Mouse (Mus musculus) liver, embryonic 15.5 days (tissue): ENCODE data around the gene Ncapg2. TPM values are rescaled to one million over a fixed set of nuclear protein-coding genes. Genes with fewer than 3 reads are reported as not detected.

Source experiments
- ATAC-seq: fragments of 200-750 bp; cut with Nextera tagmentation; 2 replicates; pipeline ENCODE4 v1.8.0; 2017; ENCODE audit warnings: moderate number of reproducible peaks, mild to moderate bottlenecking, moderate library complexity; ENCODE audit not compliant: insufficient read depth
- H3K27ac ChIP-seq: fragments of 300-500 bp; sonication (generic); replicated peaks from 2 replicates; pipeline ENCODE4 v1.5.1; 2015; ENCODE audit warnings: mild to moderate bottlenecking, inconsistent platforms
- H3K27me3 ChIP-seq: fragments of 300-500 bp; sonication (generic); 2 replicates; pipeline ENCODE4 v1.6.1; 2015; ENCODE audit warnings: mild to moderate bottlenecking, inconsistent platforms
- H3K36me3 ChIP-seq: fragments of 300-500 bp; sonication (generic); replicated peaks from 2 replicates; pipeline ENCODE4 v1.6.1; 2015; ENCODE audit warnings: moderate library complexity, mild to moderate bottlenecking, inconsistent platforms
- H3K4me1 ChIP-seq: fragments of 300-500 bp; sonication (generic); replicated peaks from 2 replicates; pipeline ENCODE4 v1.6.1; 2015; ENCODE audit warnings: inconsistent platforms
- H3K4me2 ChIP-seq: fragments of 300-500 bp; sonication (generic); 2 replicates; pipeline ENCODE4 v1.6.1; 2015; ENCODE audit warnings: moderate library complexity, mild to moderate bottlenecking, inconsistent platforms
- H3K4me3 ChIP-seq: fragments of 300-500 bp; sonication (generic); replicated peaks from 2 replicates; pipeline ENCODE4 v1.5.1; 2015; ENCODE audit warnings: mild to moderate bottlenecking, inconsistent platforms
- H3K9ac ChIP-seq: fragments of 300-500 bp; sonication (generic); 2 replicates; pipeline ENCODE4 v1.6.1; 2015; ENCODE audit warnings: moderate library complexity, mild to moderate bottlenecking, inconsistent platforms
- H3K9me3 ChIP-seq: fragments of 300-500 bp; sonication (generic); replicated peaks from 2 replicates; pipeline ENCODE4 v1.6.1; 2016; ENCODE audit warnings: inconsistent platforms
- WGBS: fragments of 180-500 bp; shearing (Covaris S2); methylation state at CpG from one replicate; pipeline ENCODE4 v1.1.7; 2015; ENCODE audit warnings: mixed read lengths; ENCODE audit not compliant: insufficient replicate concordance; 5-methylcytosine and 5-hydroxymethylcytosine counted together
- polyA plus RNA-seq: library from polyadenylated mRNA; unstranded; fragments of >200 nt; fragmentation: Nextera tagmentation; extraction: Ambion mirVana; gene quantifications from 2 replicates; pipeline ENCODE4 v1.2.1, GENCODE M21; 2015

Gene Ncapg2
- 44.1 and 45.2 TPM in 2 replicates for polyA plus RNA-seq

- WGBS = under 1% methylated on average over 72 of the region's 72 CpGs
- H3K27ac ChIP-seq = peak within 1 kb of the TSS; percentile 83
- peak within 1 kb of the TSS; percentile 99 for H3K4me3 ChIP-seq
- ATAC-seq = peak; percentile 97
- no peaks in the 10 kb centered on the region for H3K9me3 ChIP-seq
- H3K9ac ChIP-seq = peak within 1 kb of the TSS; percentile 96
- no peaks in the 10 kb centered on the region for H3K27me3 ChIP-seq
- peak within 1 kb of the TSS; percentile 75 for H3K4me2 ChIP-seq
- peaks cover 50% of the 10 kb centered on the region for H3K36me3 ChIP-seq
- H3K4me1 ChIP-seq = peaks cover 37% of the 10 kb centered on the region
These were observed at the start of gene Ncapg2 for GRCm38 (mm10) chr12:116405045-116405835. Gene Ncapg2, plus strand, starts transcription at chr12:116405402.

GRCm38 (mm10) chr12:116362091-116362490 is 43.1 kb upstream of the Ncapg2 start:
- H3K27me3 ChIP-seq = no peaks in the 10 kb centered on the region
- no peak for ATAC-seq
- no peaks in the 10 kb centered on the region for H3K9me3 ChIP-seq
- H3K4me3 ChIP-seq = no peak overlapping the region
- no peak overlapping the region for H3K27ac ChIP-seq
- no peak overlapping the region for H3K4me2 ChIP-seq
- H3K4me1 ChIP-seq = no peaks in the 10 kb centered on the region
- peaks cover 70% of the 10 kb centered on the region for H3K36me3 ChIP-seq
- H3K9ac ChIP-seq = no peak overlapping the region

GRCm38 (mm10) chr12:116366900-116367299 is 38.3 kb upstream of the Ncapg2 start:
- Histone ChIP-seq H3K4me2 (no peak overlapping the region), H3K27me3 (no peaks in the 10 kb centered on the region), H3K36me3 (peaks cover 74% of the 10 kb centered on the region), H3K27ac (no peak overlapping the region), H3K4me3 (no peak overlapping the region), H3K4me1 (no peaks in the 10 kb centered on the region), H3K9me3 (no peaks in the 10 kb centered on the region), H3K9ac (no peak overlapping the region)
- ATAC-seq = no peak
- WGBS = 73% methylated on average over 3 of the region's 3 CpGs

- ATAC-seq = no peak
- Histone ChIP-seq H3K9ac (no peak overlapping the region), H3K4me3 (no peak overlapping the region), H3K27me3 (no peaks in the 10 kb centered on the region), H3K4me2 (no peak overlapping the region), H3K4me1 (no peaks in the 10 kb centered on the region), H3K36me3 (peaks cover 74% of the 10 kb centered on the region), H3K9me3 (no peaks in the 10 kb centered on the region), H3K27ac (no peak overlapping the region)
- 87% methylated on average over 2 of the region's 2 CpGs for WGBS
These were observed 37.9 kb upstream of the Ncapg2 start for GRCm38 (mm10) chr12:116367346-116367745.

GRCm38 (mm10) chr12:116368857-116369256 is 36.3 kb upstream of the Ncapg2 start:
- no peaks in the 10 kb centered on the region for H3K9me3 ChIP-seq
- H3K4me3 ChIP-seq = no peak overlapping the region
- 76% methylated on average over 2 of the region's 2 CpGs for WGBS
- no peak overlapping the region for H3K9ac ChIP-seq
- H3K4me1 ChIP-seq = no peaks in the 10 kb centered on the region
- ATAC-seq = no peak
- peaks cover 67% of the 10 kb centered on the region for H3K36me3 ChIP-seq
- H3K27me3 ChIP-seq = no peaks in the 10 kb centered on the region
- H3K27ac ChIP-seq = no peak overlapping the region
- no peak overlapping the region for H3K4me2 ChIP-seq

GRCm38 (mm10) chr12:116383101-116383500 is 22.1 kb upstream of the Ncapg2 start:
- no peak for ATAC-seq
- WGBS = 73% methylated on average over 2 of the region's 2 CpGs
- no peak overlapping the region for H3K4me3 ChIP-seq

GRCm38 (mm10) chr12:116383995-116384394 is 21.2 kb upstream of the Ncapg2 start:
- no peak for ATAC-seq

More at GRCm38 (mm10) chr12:116383101-116383500, 22.1 kb upstream of the Ncapg2 start:
- no peak overlapping the region for H3K9ac ChIP-seq
- H3K36me3 ChIP-seq = peaks cover 10% of the 10 kb centered on the region
- H3K4me2 ChIP-seq = no peak overlapping the region
- no peaks in the 10 kb centered on the region for H3K4me1 ChIP-seq
- no peaks in the 10 kb centered on the region for H3K9me3 ChIP-seq
- H3K27me3 ChIP-seq = no peaks in the 10 kb centered on the region
- H3K27ac ChIP-seq = no peak overlapping the region

GRCm38 (mm10) chr12:116386802-116387201 is 18.4 kb upstream of the Ncapg2 start:
- WGBS = 72% methylated on average over 1 of the region's 1 CpGs
- ATAC-seq = no peak
- no peak overlapping the region for H3K9ac ChIP-seq

More at GRCm38 (mm10) chr12:116383995-116384394, 21.2 kb upstream of the Ncapg2 start:
- Histone ChIP-seq H3K4me1 (no peaks in the 10 kb centered on the region), H3K36me3 (peaks cover 10% of the 10 kb centered on the region), H3K9ac (no peak overlapping the region), H3K4me3 (no peak overlapping the region), H3K27me3 (no peaks in the 10 kb centered on the region), H3K27ac (no peak overlapping the region), H3K4me2 (no peak overlapping the region), H3K9me3 (no peaks in the 10 kb centered on the region)

GRCm38 (mm10) chr12:116389868-116390267 is 15.3 kb upstream of the Ncapg2 start:
- 29% methylated on average over 1 of the region's 1 CpGs for WGBS

More at GRCm38 (mm10) chr12:116386802-116387201, 18.4 kb upstream of the Ncapg2 start:
- Histone ChIP-seq H3K36me3 (no peaks in the 10 kb centered on the region), H3K4me2 (no peak overlapping the region), H3K4me3 (no peak overlapping the region), H3K9me3 (no peaks in the 10 kb centered on the region), H3K27me3 (no peaks in the 10 kb centered on the region), H3K4me1 (no peaks in the 10 kb centered on the region), H3K27ac (no peak overlapping the region)

GRCm38 (mm10) chr12:116394327-116394726 is 10.9 kb upstream of the Ncapg2 start:
- no peak overlapping the region for H3K27ac ChIP-seq
- 43% methylated on average over 2 of the region's 2 CpGs for WGBS
- H3K27me3 ChIP-seq = no peaks in the 10 kb centered on the region
- H3K4me1 ChIP-seq = no peaks in the 10 kb centered on the region
- no peaks in the 10 kb centered on the region for H3K9me3 ChIP-seq
- H3K4me3 ChIP-seq = no peak overlapping the region
- no peaks in the 10 kb centered on the region for H3K36me3 ChIP-seq
- H3K4me2 ChIP-seq = no peak overlapping the region
- H3K9ac ChIP-seq = no peak overlapping the region
- ATAC-seq = no peak

More at GRCm38 (mm10) chr12:116389868-116390267, 15.3 kb upstream of the Ncapg2 start:
- H3K4me3 ChIP-seq = no peak overlapping the region
- H3K4me2 ChIP-seq = no peak overlapping the region
- no peak for ATAC-seq
- no peaks in the 10 kb centered on the region for H3K4me1 ChIP-seq
- no peaks in the 10 kb centered on the region for H3K27me3 ChIP-seq
- H3K9me3 ChIP-seq = no peaks in the 10 kb centered on the region
- H3K36me3 ChIP-seq = no peaks in the 10 kb centered on the region
- no peak overlapping the region for H3K27ac ChIP-seq
- H3K9ac ChIP-seq = no peak overlapping the region

- 64% methylated on average over 2 of the region's 2 CpGs for WGBS
- no peaks in the 10 kb centered on the region for H3K4me1 ChIP-seq
- H3K27ac ChIP-seq = no peak overlapping the region
- ATAC-seq = no peak
- H3K4me3 ChIP-seq = no peak overlapping the region
- H3K4me2 ChIP-seq = no peak overlapping the region
- H3K36me3 ChIP-seq = no peaks in the 10 kb centered on the region
- H3K9ac ChIP-seq = no peak overlapping the region
- no peaks in the 10 kb centered on the region for H3K27me3 ChIP-seq
- no peaks in the 10 kb centered on the region for H3K9me3 ChIP-seq
These were observed 9.9 kb upstream of the Ncapg2 start for GRCm38 (mm10) chr12:116395312-116395711.
